Mouse (Mus musculus) hindlimb bud, embryonic 11.5 days (tissue): ENCODE measurements around the gene Mettl16.

Experiments
- DNase-seq: peaks from one replicate; pipeline ENCODE4 v3.0.0-alpha.2; 2012; ENCODE audit warnings: low read depth, low spot score; ENCODE audit errors: extremely low spot score

The Mettl16 gene

GRCm38 (mm10) chr11:74830256-74831161 lies 59.9 kb downstream of the Mettl16 start, which contains the start of gene Mnt:
Mnt (plus strand) TSS chr11:74830920.
- peak; percentile 97 for DNase-seq

- DNase-seq = no peak
Measured at GRCm38 (mm10) chr11:74831191-74831605, 60.6 kb downstream of the Mettl16 start.

GRCm38 (mm10) chr11:74831606-74832451 lies 61.2 kb downstream of the Mettl16 start:
- peak; percentile 86 for DNase-seq

- no peak for DNase-seq
Measured at GRCm38 (mm10) chr11:74832503-74833143, 62.0 kb downstream of the Mettl16 start.

GRCm38 (mm10) chr11:74833536-74834358 lies 63.1 kb downstream of the Mettl16 start:
- no peak for DNase-seq

GRCm38 (mm10) chr11:74834359-74834638 lies 63.7 kb downstream of the Mettl16 start:
- DNase-seq = no peak

GRCm38 (mm10) chr11:74834650-74835277 lies 64.1 kb downstream of the Mettl16 start:
- DNase-seq = no peak

- DNase-seq = no peak
Measured at GRCm38 (mm10) chr11:74835593-74836224, 65.1 kb downstream of the Mettl16 start.

GRCm38 (mm10) chr11:74836225-74837055 lies 65.8 kb downstream of the Mettl16 start:
- DNase-seq = no peak

GRCm38 (mm10) chr11:74837056-74837693 lies 66.5 kb downstream of the Mettl16 start:
- DNase-seq = no peak

GRCm38 (mm10) chr11:74837694-74838431 lies 67.2 kb downstream of the Mettl16 start:
- DNase-seq = no peak

- DNase-seq = no peak
Measured at GRCm38 (mm10) chr11:74838441-74838840, 67.8 kb downstream of the Mettl16 start.

- no peak for DNase-seq
Measured at GRCm38 (mm10) chr11:74838971-74839370, 68.3 kb downstream of the Mettl16 start.

- no peak for DNase-seq
Measured at GRCm38 (mm10) chr11:74839860-74840715, 69.5 kb downstream of the Mettl16 start.

- DNase-seq = no peak
Measured at GRCm38 (mm10) chr11:74840739-74841138, 70.1 kb downstream of the Mettl16 start.

GRCm38 (mm10) chr11:74841366-74841765 lies 70.7 kb downstream of the Mettl16 start:
- DNase-seq = no peak

GRCm38 (mm10) chr11:74842045-74842444 lies 71.4 kb downstream of the Mettl16 start:
- no peak for DNase-seq
